Comparison of ENCODE assay signal across 8 mouse cellular contexts in the genomic region with DNA sequence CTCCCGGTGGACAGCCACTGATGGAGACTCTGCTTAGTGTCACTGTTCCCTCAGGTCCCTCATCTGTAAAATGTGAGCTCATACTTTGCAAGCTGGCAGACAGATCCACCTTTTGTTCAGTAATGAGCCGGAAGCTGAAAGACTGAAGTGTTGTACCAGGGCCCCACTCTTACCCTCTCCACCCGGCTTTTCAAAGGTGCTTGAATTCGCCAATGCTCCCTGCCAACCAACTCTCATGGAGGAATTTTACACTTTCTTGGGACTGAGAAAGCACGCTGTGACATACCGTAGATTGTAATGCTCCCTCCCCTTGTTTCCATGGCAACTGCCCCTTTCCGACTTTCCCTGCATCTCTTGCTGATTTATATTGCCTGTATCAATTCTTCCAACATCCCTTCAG. TPM values are rescaled to one million over a fixed set of nuclear protein-coding genes. Genes with fewer than 3 reads are reported as not detected.
DNase-seq lines count a peak whose midpoint lies in the region; ATAC-seq lines count a peak whose summit lies in the region.

No protein-coding gene starts in this region.

- H3K4me2 ChIP-seq in intestine, embryonic 15.5 days (replicated peaks): 0 out of 2 replicates have a peak overlapping the region, but pooled peaks have one; percentile 0

- H3K27ac ChIP-seq in intestine, embryonic 15.5 days: no peak overlapping the region

- H3K4me1 ChIP-seq in intestine, embryonic 15.5 days (replicated peaks): no peaks in the 10 kb centered on the region

- peak; percentile 62 for DNase-seq in embryo, embryonic 10 days (ENCODE audit: low spot score)
- DNase-seq in embryo, embryonic 9.5 days (ENCODE audit: extremely low spot score): no peak
- DNase-seq in embryo, embryonic 10.5 days (ENCODE audit: low spot score): peak; percentile 63
- peak; percentile 67 for DNase-seq in mesoderm, embryonic 11.5 days (ENCODE audit: low read depth, low spot score)
- no peak for DNase-seq in MN1 (ENCODE audit: low spot score)
- DNase-seq in c-Kit-positive CD71-positive TER-119-positive erythroid progenitor cells, embryonic 14.5 days (ENCODE audit: low spot score): no peak
- DNase-seq in thymus, postnatal 4 days: no peak

- peaks cover 15% of the 10 kb centered on the region for H3K36me3 ChIP-seq in intestine, embryonic 15.5 days

- no peak overlapping the region for H3K9ac ChIP-seq in intestine, embryonic 15.5 days

- no peaks in the 10 kb centered on the region for H3K27me3 ChIP-seq in intestine, embryonic 15.5 days (replicated peaks)

- H3K9me3 ChIP-seq in intestine, embryonic 15.5 days: no peaks in the 10 kb centered on the region

- ATAC-seq in intestine, embryonic 15.5 days: no peak

- 53% methylated on average over 7 of the region's 7 CpGs for WGBS in intestine, embryonic 15.5 days

- no peak overlapping the region for H3K4me3 ChIP-seq in intestine, embryonic 15.5 days (replicated peaks)

RNA-seq across cellular contexts. Expression of gene Eid3, which starts 34.1 kb away (rescaled TPM):
- 0.42 and 0.46 TPM in 2 replicates for polyA plus RNA-seq in intestine, embryonic 15.5 days (2015; fragmentation: Nextera tagmentation; extraction: Ambion mirVana)

Comparison
In these comparisons a context has a peak if more than half of its experiments do, and no peak if none do; other contexts are left out.
1. DNase-seq: peak in embryo, embryonic 10 days (single experiment), embryo, embryonic 10.5 days (single experiment) and mesoderm, embryonic 11.5 days (single experiment); none in embryo, embryonic 9.5 days (single experiment), MN1 (single experiment), c-Kit-positive CD71-positive TER-119-positive erythroid progenitor cells, embryonic 14.5 days (single experiment) and thymus, postnatal 4 days (single experiment).